Mouse (Mus musculus): Measurements from ENCODE around the gene Tspan8. TPM values are rescaled to one million over a fixed set of nuclear protein-coding genes. Genes with fewer than 3 reads are reported as not detected.

The Tspan8 gene
- polyA plus RNA-seq, 1 experiment = 1.8 TPM

GRCm38 (mm10) chr10:115834017-115834416 lies 17.4 kb downstream of the Tspan8 start:
- no peak for DNase-seq (ENCODE audit: low read depth)

DNA sequence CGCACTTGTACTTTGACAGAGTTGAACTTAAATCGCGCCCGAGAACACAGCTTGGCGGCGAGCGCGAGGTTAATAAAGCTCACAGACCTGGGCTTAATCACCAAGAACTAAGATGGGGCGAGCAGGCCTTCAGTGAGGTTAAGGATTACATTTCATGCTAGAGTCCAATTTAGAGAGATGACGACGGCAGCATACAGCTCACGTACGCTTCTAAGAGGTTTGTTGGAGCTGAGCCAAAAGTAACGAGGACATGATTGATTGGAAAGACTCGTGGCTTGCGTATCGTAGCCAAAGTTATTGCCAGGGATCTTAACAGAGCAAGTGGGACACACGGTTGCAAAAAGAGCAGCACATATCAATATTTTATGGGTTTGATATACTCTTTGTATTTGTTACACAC lies 30.3 kb downstream of the Tspan8 start:
- no peak for DNase-seq (ENCODE audit: low read depth)

DNA sequence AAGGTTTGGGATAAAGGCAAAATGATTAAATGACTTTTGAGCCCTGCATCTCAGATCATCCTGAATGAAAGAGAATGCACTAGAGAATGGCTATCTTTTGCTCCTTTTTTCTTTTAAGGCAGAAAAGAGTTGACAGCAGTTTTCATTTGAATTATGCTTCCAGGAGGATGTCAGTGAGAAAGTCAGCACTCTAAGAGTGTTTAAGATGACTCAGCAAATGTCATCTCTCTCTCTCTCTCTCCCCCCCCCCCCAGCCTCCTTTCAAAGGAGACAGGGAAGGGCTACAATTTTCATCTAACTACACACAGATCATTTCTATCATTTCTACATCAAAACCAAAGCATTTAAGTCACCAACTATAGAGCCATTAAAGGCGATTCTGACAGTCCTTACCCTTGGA lies 31.9 kb downstream of the Tspan8 start:
- no peak for DNase-seq (ENCODE audit: low read depth)

- DNase-seq (ENCODE audit: low read depth) = no peak
Measured at GRCm38 (mm10) chr10:115860210-115860880, 43.7 kb downstream of the Tspan8 start.

DNA sequence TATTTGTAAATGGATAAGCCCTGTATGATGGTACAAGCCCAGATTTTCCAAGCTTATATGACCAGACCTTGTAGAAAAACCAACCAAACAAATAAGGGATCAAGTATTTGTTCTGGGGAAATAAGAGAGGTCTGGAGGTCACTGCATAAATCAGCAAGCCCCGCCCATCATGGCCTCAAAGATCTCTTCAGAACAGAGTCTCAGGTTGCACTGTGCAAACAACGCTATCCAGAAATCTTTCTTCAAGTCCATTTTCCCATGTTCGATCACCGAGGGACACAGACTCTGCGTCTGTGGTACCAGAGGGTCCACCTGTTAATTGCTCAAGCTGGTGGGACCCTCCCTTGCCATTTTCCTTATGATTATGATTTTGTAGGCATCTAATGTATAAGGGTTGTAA lies 45.3 kb downstream of the Tspan8 start:
- DNase-seq (ENCODE audit: low read depth) = no peak

GRCm38 (mm10) chr10:115882757-115883156 lies 66.1 kb downstream of the Tspan8 start:
- no peak for DNase-seq (ENCODE audit: low read depth)

- no peak for DNase-seq (ENCODE audit: low read depth)
Measured at GRCm38 (mm10) chr10:115891924-115892323, 75.3 kb downstream of the Tspan8 start.

- DNase-seq (ENCODE audit: low read depth) = no peak
Measured at GRCm38 (mm10) chr10:115892973-115893372, 76.3 kb downstream of the Tspan8 start.

GRCm38 (mm10) chr10:115894045-115894444 lies 77.4 kb downstream of the Tspan8 start:
- no peak for DNase-seq (ENCODE audit: low read depth)

GRCm38 (mm10) chr10:115896764-115897163 lies 80.1 kb downstream of the Tspan8 start:
- DNase-seq (ENCODE audit: low read depth) = no peak

DNA sequence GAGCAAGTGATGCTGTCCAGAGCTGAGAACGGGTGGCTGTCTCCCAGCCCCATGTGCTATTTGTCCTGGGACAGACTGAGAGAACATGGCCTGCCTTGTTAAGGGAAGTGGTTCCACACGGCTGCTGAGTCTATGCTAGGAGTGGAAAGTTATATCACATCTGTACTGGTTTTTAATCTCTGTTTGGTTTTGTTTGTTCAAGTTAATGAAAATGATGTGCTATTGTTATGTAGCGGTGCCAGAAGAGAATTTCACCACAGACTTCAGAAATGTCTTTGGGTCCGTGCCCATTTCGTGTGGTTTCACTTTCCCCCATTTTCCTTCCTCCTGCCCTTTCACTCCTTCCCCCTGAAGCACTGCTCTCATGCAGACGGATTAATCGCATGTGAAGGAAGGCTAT lies 80.6 kb downstream of the Tspan8 start:
- no peak for DNase-seq (ENCODE audit: low read depth)

Other genes with a start within 250 kb of the Tspan8 start
- not detected in 2 replicates for gene A930009A15Rik, start 246.8 kb upstream of the Tspan8 start, polyA plus RNA-seq (2012; rRNA removed)
- 0.95 and 4.5 TPM in 2 replicates for gene Lgr5, start 229.1 kb upstream of the Tspan8 start, polyA plus RNA-seq (2012; rRNA removed)
- 0.69 and 0.89 TPM in 2 replicates for gene Ptprr, start 201.4 kb downstream of the Tspan8 start, polyA plus RNA-seq (2012; rRNA removed)